Mouse (Mus musculus): ENCODE measurements around the gene Pxk. TPM values are rescaled to one million over a fixed set of nuclear protein-coding genes. Genes with fewer than 3 reads are reported as not detected.

Pxk gene
- polyA plus RNA-seq (2012; rRNA removed) = 25.1 and 28.7 TPM in 2 replicates

DNA sequence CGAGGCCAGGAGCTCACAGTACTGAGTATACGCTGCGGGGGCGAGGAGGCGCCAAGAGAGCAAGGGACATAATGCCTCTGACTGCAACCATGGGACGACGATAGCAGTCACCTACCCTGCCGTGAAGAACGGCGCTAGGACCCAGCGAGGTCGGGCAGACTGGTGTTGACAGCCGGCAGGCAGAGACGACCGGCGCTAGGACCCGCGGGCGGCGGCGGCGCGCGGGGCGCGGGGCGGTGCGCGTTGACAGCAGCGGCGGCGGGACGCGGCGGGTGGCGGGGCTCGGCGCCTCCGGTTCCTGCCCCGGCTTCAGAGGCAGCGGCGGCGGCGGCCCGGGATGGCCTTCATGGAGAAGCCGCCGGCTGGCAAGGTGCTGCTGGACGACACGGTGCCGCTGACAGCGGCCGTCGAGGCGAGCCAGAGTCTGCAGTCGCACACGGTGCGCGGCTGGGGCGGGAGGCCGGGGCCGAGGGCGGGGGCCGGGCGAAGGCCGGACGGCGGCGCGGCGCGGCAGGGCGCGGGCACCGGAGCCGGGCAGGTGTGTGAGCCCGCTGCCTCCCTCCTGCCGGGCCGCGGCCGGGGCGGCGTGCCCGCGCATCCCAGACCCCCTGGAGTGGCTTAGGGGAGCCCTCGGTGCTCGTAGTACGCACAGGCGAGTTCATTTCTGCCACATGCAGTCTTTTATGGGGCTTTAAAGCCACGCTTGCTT, at the start of gene Pxk:
Gene Pxk (plus strand): TSS at position 234 of the 709 bp plus-strand sequence.
- Histone ChIP-seq H3K36me3 (ENCODE audit: control insufficient read depth, insufficient read depth, low read length) (no peaks in the 10 kb centered on the region), H3K4me3 (ENCODE audit: control insufficient read depth, insufficient read depth, low read length) (peak within 1 kb of the TSS; percentile 71), H3K4me1 (replicated peaks; ENCODE audit: control insufficient read depth, insufficient read depth, low read length) (peaks cover 17% of the 10 kb centered on the region), H3K27me3 (ENCODE audit: control insufficient read depth, insufficient read depth, low read length) (no peaks in the 10 kb centered on the region), H3K27ac (ENCODE audit: control insufficient read depth, insufficient read depth, low read length) (no peak within 1 kb of the TSS)
- TF ChIP-seq POLR2A (IDR thresholded peaks at IDR 0.05; ENCODE audit: control insufficient read depth, extremely low read depth, insufficient read depth, low read length, poor library complexity) = no peak
- TF ChIP-seq CTCF (IDR thresholded peaks at IDR 0.05; ENCODE audit: borderline replicate concordance, control insufficient read depth, extremely low read depth, insufficient read depth, low read length, poor library complexity) = peak; percentile 50; the same call in 1 of the 2 replicates
- peak; percentile 96 for DNase-seq
- under 1% methylated on average over 89 of the region's 89 CpGs for WGBS

DNA sequence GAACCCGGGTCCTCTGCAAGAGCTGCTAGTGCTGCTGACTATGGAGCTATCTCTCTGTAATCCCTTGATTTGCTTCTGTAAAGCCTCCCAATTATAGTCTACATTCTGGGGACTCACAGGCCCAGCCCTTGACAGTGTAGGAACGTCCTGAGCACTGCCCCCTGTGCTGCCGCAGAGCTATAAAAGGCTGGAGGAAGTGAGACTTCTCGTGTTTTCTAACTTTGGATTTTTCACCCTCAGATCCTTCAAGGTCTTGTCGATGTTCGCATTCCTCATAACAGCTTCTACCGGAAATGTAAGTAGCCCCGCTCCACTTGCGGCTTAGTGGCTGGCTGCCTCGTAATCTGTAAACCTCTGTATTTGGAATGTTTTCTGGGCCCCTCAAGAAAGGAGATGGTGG, 48.7 kb upstream of the Pxk start:
- Histone ChIP-seq H3K4me1 (replicated peaks; ENCODE audit: control insufficient read depth, insufficient read depth, low read length) (no peaks in the 10 kb centered on the region), H3K36me3 (ENCODE audit: control insufficient read depth, insufficient read depth, low read length) (no peaks in the 10 kb centered on the region), H3K4me3 (ENCODE audit: control insufficient read depth, insufficient read depth, low read length) (no peak overlapping the region), H3K27ac (ENCODE audit: control insufficient read depth, insufficient read depth, low read length) (no peak overlapping the region), H3K27me3 (ENCODE audit: control insufficient read depth, insufficient read depth, low read length) (no peaks in the 10 kb centered on the region)
- no peak for TF ChIP-seq CTCF (IDR thresholded peaks at IDR 0.05; ENCODE audit: borderline replicate concordance, control insufficient read depth, extremely low read depth, insufficient read depth, low read length, poor library complexity)
- no peak for TF ChIP-seq POLR2A (IDR thresholded peaks at IDR 0.05; ENCODE audit: control insufficient read depth, extremely low read depth, insufficient read depth, low read length, poor library complexity)
- 91% methylated on average over 10 of the region's 10 CpGs for WGBS
- no peak for DNase-seq

DNA sequence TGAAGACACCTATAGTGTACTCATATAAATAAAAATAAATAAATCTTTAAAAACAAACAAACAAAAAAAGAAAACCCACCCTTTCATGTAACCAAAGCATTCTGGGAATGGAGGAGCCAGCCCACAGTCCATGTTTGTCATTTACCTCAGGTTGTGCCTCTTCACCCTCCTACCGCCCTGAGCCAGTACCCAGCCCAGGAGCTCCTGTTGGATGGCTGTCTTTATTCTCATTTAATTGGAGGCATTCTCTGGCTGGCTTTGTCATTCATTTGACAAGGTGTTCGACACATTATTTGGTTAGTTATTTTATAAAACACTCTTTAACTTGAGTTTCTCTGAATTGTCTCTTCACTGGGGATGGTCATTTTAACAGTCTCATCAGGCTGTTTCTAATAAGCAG, 46.1 kb upstream of the Pxk start:
- WGBS = 93% methylated on average over 2 of the region's 2 CpGs

DNA sequence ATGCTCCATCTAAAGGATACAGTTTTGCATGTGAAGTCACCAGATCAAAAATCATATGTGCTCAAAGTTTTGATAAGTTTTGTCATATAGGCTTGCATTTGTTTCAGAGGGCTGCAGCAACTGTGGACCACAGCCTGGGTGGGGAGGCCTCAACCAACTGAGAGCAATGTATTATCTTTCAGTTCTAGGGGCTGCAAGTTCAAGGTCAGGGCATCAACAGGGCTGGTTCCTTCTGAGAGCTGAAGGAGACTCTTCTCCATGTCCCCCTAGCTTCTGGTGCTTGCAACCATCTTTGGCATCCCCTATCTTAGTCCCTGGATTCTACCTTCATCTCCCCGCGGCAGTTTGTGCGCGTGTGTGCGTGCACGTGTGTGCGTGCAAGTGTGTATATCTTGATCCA, 45.4 kb upstream of the Pxk start:
- DNase-seq = no peak
- TF ChIP-seq POLR2A (IDR thresholded peaks at IDR 0.05; ENCODE audit: control insufficient read depth, extremely low read depth, insufficient read depth, low read length, poor library complexity) = no peak
- no peak for TF ChIP-seq CTCF (IDR thresholded peaks at IDR 0.05; ENCODE audit: borderline replicate concordance, control insufficient read depth, extremely low read depth, insufficient read depth, low read length, poor library complexity)
- H3K27me3 ChIP-seq (ENCODE audit: control insufficient read depth, insufficient read depth, low read length) = no peaks in the 10 kb centered on the region
- no peak overlapping the region for H3K4me3 ChIP-seq (ENCODE audit: control insufficient read depth, insufficient read depth, low read length)
- H3K27ac ChIP-seq (ENCODE audit: control insufficient read depth, insufficient read depth, low read length) = no peak overlapping the region
- H3K36me3 ChIP-seq (ENCODE audit: control insufficient read depth, insufficient read depth, low read length) = no peaks in the 10 kb centered on the region
- WGBS = 98% methylated on average over 7 of the region's 7 CpGs
- no peaks in the 10 kb centered on the region for H3K4me1 ChIP-seq (replicated peaks; ENCODE audit: control insufficient read depth, insufficient read depth, low read length)

More for the DNA sequence above, 46.1 kb upstream of the Pxk start:
- Histone ChIP-seq H3K36me3 (ENCODE audit: control insufficient read depth, insufficient read depth, low read length) (no peaks in the 10 kb centered on the region), H3K4me1 (replicated peaks; ENCODE audit: control insufficient read depth, insufficient read depth, low read length) (no peaks in the 10 kb centered on the region), H3K27me3 (ENCODE audit: control insufficient read depth, insufficient read depth, low read length) (no peaks in the 10 kb centered on the region), H3K27ac (ENCODE audit: control insufficient read depth, insufficient read depth, low read length) (no peak overlapping the region), H3K4me3 (ENCODE audit: control insufficient read depth, insufficient read depth, low read length) (no peak overlapping the region)
- no peak for DNase-seq
- TF ChIP-seq POLR2A (IDR thresholded peaks at IDR 0.05; ENCODE audit: control insufficient read depth, extremely low read depth, insufficient read depth, low read length, poor library complexity) = no peak
- no peak for TF ChIP-seq CTCF (IDR thresholded peaks at IDR 0.05; ENCODE audit: borderline replicate concordance, control insufficient read depth, extremely low read depth, insufficient read depth, low read length, poor library complexity)

DNA sequence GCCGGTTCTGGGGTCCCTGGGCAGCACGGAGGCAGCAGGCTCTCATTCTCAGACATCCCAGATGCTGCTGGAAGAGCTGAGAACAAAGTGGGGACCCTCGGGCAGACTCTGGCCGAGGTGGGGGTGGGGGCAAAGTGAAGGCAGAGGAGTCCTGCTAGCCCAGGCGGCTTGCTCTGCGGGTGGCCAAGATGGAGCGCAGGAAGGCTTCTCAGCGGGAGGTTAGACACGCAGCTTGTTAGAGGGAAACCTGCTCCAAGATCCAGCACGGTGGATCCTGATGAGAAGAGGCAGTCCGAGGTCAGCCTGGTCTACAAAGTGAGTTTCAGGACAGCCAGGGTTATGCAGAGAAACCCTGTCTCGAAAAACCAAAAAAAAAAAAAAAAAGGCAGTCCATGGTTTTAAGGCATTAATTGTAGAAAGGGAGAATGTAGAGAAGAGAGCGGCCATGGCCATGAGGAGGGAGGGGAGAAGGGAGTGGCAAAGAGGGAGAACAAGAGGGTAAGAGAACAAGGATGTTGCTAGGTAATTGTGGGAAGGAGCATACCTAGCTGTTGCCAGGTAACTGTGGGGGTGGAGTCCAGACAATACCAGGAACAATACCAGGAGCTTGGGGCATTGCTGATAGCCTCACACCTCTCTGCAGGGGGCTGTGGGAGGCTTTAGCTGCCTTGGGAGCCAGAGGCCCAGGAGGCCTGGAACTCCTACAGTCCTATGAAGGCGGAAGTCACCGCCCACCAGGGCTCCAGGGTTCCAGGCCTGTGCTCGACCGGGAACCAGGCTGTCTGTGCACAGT, 43.5 kb upstream of the Pxk start:
- no peak overlapping the region for H3K27ac ChIP-seq (ENCODE audit: control insufficient read depth, insufficient read depth, low read length)
- no peaks in the 10 kb centered on the region for H3K36me3 ChIP-seq (ENCODE audit: control insufficient read depth, insufficient read depth, low read length)
- H3K27me3 ChIP-seq (ENCODE audit: control insufficient read depth, insufficient read depth, low read length) = no peaks in the 10 kb centered on the region
- no peak for DNase-seq
- no peaks in the 10 kb centered on the region for H3K4me1 ChIP-seq (replicated peaks; ENCODE audit: control insufficient read depth, insufficient read depth, low read length)
- 92% methylated on average over 17 of the region's 17 CpGs for WGBS
- TF ChIP-seq POLR2A (IDR thresholded peaks at IDR 0.05; ENCODE audit: control insufficient read depth, extremely low read depth, insufficient read depth, low read length, poor library complexity) (no peak), CTCF (IDR thresholded peaks at IDR 0.05; ENCODE audit: borderline replicate concordance, control insufficient read depth, extremely low read depth, insufficient read depth, low read length, poor library complexity) (no peak)
- H3K4me3 ChIP-seq (ENCODE audit: control insufficient read depth, insufficient read depth, low read length) = no peak overlapping the region

DNA sequence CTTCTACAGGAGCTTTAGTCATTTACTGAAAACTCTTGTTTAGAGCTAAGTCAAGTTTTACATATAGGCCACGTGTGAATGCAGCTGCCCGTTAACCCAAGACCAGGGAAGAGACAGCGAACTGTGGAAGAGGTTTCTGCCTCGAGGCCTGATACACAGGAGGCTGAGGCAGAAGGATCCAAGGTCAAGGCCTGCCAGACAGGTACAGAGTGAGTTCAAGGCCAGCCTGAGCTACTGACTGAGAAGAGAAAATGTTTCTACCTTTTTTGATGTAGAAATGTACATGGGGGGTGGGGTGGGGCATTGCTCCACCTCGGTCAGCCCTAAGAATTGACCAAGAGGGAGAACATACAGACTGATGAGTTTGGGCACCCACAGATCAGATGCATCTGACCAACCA, 41.9 kb upstream of the Pxk start:
- no peaks in the 10 kb centered on the region for H3K4me1 ChIP-seq (replicated peaks; ENCODE audit: control insufficient read depth, insufficient read depth, low read length)
- TF ChIP-seq POLR2A (IDR thresholded peaks at IDR 0.05; ENCODE audit: control insufficient read depth, extremely low read depth, insufficient read depth, low read length, poor library complexity) = no peak
- no peak for TF ChIP-seq CTCF (IDR thresholded peaks at IDR 0.05; ENCODE audit: borderline replicate concordance, control insufficient read depth, extremely low read depth, insufficient read depth, low read length, poor library complexity)
- no peaks in the 10 kb centered on the region for H3K27me3 ChIP-seq (ENCODE audit: control insufficient read depth, insufficient read depth, low read length)
- WGBS = 93% methylated on average over 5 of the region's 5 CpGs
- no peak for DNase-seq
- H3K27ac ChIP-seq (ENCODE audit: control insufficient read depth, insufficient read depth, low read length) = no peak overlapping the region
- no peaks in the 10 kb centered on the region for H3K36me3 ChIP-seq (ENCODE audit: control insufficient read depth, insufficient read depth, low read length)
- no peak overlapping the region for H3K4me3 ChIP-seq (ENCODE audit: control insufficient read depth, insufficient read depth, low read length)
